Mouse (Mus musculus): Measurements from ENCODE around the gene Mrpl55.
A peak's percentile ranks its signal among the peaks of the same experiment; 100 is the strongest.

The Mrpl55 gene

DNA sequence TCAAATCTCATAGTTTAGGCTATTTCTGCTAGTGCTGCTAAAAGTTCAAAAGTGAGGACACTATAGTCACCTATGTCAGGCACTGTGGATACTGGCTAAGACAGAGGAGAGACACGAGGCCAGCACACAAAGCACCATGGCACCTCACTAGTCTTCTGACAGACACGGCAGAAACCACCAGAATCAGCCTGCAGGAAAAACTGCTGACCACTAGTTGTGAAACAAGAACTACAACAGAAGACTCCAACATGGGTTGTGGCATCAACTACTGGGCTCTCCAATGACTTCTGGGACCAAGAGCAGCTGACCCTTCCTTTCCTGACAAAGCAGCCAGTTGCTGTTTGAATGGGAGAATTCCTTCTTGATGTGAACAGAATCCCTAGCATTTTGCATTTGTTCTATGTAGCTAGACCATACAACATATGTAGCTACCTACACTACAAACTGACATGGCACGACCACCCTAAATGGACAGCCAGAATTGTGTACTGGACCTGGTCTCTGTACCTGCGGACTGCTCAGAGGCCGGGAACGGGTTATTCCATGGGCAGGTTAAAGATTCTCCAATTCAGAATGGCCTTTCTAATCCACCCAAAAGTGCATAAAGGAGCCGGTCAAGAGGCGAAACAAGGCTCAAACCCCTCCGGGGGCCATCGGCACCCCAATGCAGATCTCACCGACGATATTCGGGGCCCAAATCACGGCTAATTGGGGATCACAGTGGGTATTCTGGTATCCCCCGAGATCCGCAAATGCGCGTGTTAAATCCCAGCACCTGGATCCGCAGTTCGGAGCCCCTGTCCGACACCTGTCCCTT lies 24.7 kb downstream of the Mrpl55 start:
- no peak for DNase-seq (ENCODE audit: low spot score in 2 of 2)

DNA sequence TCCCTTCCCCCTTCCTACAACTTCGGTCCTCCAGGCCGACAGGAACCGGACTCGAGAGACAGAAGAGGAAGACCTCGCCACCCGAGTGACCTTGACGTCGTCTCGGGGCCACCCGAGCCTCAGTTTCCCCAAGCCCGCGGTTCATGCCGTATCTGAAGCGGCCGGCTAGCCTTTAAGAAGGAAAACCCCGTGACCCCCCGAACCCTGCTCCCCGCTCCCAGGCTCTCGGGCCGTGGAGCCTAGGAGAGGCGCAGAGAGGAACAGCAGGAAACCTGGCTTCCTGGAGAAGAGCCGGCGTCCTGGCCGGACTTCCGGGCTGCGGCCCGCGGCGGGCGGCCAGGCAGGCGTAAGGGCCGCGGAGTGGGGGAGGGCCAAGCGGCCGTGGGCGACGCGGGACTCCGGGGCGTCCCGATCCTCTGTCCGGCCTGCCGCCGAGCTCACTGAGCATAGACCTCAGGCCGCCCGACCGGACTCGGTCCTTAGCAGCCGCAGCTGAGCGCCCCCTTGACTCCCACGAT lies 25.4 kb downstream of the Mrpl55 start:
- DNase-seq (ENCODE audit: low spot score in 2 of 2) = no peak

DNA sequence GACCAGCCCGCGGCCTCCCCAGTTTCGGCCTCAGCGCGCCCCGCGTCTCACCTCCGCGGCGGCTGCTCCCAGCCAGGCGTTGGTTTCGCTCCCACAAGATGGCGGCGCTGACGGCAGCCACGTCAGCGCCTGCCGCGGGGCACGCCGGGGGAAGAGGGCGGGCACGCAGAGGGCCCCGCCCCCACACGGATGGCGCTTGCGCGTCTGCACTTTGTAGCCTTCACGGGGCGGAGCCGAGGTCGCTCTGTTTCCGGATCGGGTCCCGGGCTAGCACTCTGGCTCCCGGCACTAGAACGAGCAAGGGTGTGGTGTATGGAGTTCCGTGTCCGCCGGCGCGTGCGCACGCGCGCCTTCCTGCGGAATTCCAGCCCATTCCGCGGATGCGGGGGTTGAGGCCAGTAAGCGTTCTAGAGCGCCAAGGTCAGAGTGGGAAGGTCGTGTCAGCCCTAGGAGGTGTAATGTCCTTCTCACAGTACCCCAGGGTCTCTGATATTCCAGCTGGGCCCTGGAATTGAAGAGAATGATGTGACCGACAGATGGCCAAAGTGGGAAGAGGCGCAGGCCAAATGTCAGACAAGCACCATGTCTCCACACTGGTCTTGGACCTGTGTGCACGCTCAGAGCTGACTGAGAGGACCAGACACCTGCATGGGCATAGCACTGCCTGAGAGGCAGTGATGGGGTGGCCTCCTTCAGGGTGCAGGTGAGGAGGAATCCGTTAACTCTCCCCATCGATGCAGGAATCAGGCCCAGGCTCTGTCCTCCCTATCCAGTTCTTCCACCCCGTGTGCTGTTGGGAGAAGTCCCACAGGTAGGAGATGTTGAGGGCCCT lies 26.1 kb downstream of the Mrpl55 start, which contains the start of gene Arf1:
Arf1 (minus strand) TSS at position 149 of the 832 bp plus-strand sequence.
- peak; percentile 95 to 96 for DNase-seq (ENCODE audit: low spot score in 2 of 2)

DNA sequence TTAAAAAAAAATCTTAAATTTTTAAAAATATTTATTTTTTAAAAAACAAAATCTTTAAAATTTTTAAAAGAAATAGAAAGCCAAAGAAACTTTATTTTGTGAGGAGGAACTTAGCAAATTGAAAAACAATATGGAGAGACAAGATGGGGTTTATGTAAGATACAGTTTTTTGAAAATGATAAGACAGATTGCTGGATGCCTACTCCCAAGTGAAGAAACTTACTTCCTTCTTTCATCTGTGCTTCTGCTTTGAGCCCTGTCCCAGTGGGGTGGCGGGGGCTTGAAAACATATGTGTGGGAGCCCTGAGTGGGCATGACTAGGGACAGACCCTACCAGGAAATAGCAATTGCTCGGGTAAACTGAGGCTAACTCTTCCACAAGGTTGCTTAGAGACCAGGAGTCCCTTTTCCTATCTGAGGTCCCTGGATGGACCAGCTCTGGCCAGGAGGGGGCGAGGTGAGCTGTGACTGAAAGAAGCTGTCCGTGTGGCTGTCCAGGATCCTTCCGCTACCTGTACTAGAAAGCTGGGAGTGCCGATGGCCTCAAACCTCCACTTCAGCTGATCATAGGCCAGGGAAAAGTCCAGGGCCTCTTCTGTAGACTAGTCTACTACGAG lies 28.0 kb downstream of the Mrpl55 start:
- peak in 1 of 2 experiments; percentile 69 for DNase-seq (ENCODE audit: low spot score in 2 of 2)

DNA sequence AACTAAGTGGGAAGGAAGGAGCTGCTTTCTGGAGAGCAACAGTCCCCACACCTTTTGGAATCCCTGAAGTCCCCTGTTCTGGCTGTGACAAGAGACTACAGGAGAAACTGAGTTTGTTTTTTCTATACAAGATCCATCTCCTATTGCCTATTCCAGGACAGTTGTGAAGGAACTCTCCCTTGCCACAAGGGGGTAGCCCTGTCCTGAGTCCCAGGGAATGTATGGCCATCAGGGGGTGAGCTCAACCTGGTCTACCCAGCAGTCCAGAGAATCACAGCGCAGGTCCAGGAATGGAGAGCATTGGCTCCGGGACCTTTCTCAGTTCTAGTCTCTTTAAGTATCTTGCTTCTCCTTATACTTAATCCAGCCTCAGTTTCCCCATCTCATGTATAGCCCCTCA lies 30.5 kb downstream of the Mrpl55 start:
- no peak for DNase-seq (ENCODE audit: low spot score in 2 of 2)

DNA sequence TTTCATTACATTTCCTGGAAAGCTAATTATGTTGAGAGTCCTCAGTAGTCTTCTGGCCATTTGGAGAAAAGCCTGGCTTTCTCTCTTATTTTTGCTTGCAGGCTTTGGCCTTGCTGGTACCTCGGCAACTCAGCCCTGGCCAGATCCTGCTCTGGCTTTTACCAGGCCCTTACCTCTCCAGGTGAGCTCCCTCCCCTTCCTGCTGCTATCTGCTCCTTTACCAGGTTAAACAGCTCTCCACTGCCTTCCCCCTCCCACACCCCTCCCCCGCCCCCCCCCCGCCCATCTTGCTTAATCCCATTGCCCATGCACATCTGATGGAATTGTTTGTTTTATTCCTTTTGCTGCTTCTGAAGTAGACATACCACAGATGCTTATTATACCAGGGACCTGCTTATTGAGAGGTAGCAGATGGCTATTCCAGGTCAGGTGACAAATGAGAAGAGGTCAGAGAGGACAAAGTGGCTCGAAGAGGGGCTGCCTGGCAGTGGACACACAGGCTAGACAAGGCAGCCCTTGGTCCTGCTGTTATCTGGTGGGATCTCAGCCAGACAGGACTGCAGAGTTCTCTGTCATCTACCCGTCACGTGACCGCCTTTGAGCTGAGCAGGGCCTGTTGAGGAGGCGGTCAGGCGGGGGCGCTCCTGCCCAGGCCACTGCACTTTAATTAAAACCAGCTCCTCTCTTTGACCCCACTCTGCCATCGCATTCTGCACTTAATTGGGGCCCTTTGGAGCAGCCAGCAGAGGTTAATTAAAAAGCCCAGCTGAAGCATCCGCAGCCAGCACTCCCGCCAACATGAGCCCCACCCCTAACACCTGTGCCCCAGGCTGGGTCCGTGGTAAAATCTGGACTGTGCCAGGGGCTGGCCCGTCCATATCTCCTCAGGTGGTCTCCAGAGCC lies 36.5 kb downstream of the Mrpl55 start:
- peak; percentile 61 to 63 for DNase-seq (ENCODE audit: low spot score in 2 of 2)

DNA sequence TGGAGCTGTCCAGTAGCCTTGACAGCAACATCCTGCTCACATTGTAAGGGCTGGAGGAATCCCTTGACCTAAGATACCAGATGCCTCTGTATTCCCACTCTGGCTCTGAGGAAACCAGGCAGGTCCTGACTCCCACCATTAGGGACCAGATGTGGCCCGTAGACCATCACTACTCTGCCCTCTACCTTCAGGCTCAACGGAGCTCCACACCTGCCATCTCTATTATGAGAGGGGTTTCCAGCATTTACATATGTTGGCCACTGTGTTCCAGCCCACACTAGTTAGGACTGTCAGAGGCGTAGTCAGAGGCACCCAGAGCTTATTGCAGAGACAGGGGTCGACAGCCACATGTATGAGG lies 37.1 kb downstream of the Mrpl55 start:
- no peak for DNase-seq (ENCODE audit: low spot score in 2 of 2)

DNA sequence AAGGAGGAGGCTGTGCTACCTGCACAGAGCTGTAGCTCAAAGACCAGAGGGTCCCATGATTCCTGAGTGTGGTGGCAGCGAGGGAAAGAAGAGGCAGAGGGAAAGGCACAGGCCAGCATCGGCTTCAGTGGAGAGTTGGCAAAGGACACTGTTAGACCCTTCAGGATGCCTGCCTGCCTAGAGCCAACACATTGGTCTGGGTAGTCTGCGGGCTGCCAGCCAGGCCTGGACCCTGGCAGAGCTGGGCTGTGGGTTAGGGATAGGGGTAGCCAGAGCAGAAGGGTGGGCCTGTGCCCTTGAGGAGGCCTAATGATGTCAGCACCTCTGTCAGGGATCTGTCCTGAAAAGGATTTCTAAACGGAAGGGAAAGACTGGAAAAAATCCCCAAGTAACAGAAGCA lies 37.5 kb downstream of the Mrpl55 start:
- no peak for DNase-seq (ENCODE audit: low spot score in 2 of 2)

DNA sequence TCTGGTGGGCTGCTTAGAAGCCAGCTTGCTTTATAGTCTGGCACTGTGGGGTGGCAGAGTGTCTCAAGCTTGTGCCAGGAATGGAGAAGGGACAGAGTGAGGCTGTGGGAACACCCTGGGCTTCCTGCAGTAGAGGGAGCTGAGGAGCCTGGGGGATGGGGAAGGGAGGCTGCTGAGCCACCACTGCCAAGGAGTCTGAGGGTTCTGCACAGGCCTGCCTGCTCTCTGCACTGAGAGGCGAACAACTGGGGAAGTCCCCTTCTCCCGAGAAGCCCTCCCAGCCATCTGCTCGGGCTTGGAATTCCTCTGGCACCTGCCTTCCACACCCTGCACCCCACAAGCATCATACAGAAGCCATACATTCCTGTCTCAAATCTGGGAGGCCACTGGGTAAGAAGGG lies 39.6 kb downstream of the Mrpl55 start:
- no peak for DNase-seq (ENCODE audit: low spot score in 2 of 2)

DNA sequence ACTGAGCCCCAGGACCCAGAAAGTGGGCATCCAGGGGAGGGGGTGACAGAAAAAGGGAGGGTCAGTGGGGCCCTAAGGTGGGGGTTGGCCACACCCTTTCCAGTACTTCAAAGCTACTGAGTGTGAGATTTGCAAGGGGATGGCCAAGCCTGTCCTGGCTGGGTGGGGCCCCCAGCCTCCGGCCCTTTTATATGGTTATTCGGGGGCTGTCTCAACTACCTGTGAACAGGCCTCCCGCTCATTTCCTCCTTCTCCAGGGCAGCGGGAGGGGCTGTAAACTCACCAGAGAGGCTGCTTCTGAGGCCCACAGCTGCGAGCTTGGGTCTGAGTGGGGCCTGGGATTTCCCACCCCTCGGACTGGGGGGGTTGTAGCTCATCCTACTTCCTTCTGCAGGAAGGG lies 41.6 kb downstream of the Mrpl55 start:
- no peak for DNase-seq (ENCODE audit: low spot score in 2 of 2)

DNA sequence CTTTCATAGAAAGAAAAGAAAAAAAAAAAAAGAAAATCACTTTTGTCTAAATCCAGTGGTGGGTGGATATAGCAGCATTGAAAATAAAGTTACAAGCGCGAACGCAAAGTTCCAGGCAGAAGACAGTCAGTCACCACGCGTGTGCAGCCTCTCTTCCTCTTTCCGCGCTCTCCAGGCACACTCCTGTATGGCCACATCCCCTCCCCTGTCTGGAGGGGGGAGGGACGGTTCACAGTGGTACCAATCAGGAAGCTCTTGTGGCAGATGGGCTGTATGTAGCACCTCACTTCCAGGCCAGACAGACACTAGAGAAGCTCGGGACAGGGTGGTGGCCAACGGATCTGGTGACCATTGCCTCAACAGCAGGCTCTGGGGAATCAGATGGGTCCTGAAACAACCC lies 45.8 kb downstream of the Mrpl55 start:
- no peak for DNase-seq (ENCODE audit: low spot score in 2 of 2)
